Mouse (Mus musculus): ENCODE data around the gene Arnt.

DNA sequence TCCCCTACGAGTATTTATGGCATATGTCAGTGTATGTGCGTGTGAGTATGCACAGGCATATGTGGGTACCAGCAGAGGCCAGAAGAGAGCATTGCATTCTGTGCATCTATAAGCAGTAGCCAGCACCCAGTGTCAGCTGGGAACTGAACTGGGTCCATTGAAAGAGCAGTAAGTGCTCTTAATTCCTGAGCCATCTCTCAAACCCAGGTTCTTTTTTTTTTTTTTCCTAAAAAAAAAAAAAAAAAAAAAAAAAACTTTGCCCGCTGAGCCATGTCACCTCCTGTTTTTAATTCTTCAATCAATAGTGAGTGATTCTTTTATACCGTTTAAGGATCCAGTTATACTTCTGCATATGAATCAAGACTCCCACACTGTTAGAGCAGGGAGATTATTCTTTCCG, 99.2 kb downstream of the Arnt start:
- TF ChIP-seq CTCF (IDR thresholded peaks at IDR 0.05; ENCODE audit: low read depth) = no peak
- TF ChIP-seq EP300 (optimal IDR thresholded peaks at IDR 0.05) = no peak
